Mouse (Mus musculus): ENCODE results near the gene Spock1. TPM values are rescaled to one million over a fixed set of nuclear protein-coding genes. Genes with fewer than 3 reads are reported as not detected.

The Spock1 gene
- polyA plus RNA-seq, 1 experiment from 2014 or later: not detected

DNA sequence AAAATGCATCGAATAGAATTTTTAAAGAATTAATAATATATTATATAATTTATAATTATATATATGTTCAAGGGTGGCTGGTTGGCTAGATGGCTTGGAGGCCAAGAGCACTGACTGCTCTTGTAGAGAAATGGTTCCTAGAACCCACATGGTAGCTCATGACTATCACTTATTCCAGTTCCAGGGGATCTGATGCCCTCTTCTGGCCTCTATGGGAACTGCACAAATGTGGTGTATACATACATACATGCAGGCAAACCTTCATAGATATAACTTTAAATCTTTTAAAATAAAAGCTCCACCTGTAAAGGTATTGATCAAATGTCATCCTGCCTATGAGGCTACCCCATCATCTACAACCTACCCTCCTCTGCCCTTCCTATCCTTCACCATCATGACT, 493.4 kb downstream of the Spock1 start:
- H3K79me2 ChIP-seq (ENCODE audit: inconsistent target): no peaks in the 10 kb centered on the region
- H3K4me3 ChIP-seq (ENCODE audit: inconsistent target): no peak overlapping the region
- WGBS (ENCODE audit: missing documents): 89% methylated on average over 1 of the region's 1 CpGs
- no peaks in the 10 kb centered on the region for H3K36me3 ChIP-seq (ENCODE audit: inconsistent target)
- H3K27ac ChIP-seq: no peak overlapping the region

DNA sequence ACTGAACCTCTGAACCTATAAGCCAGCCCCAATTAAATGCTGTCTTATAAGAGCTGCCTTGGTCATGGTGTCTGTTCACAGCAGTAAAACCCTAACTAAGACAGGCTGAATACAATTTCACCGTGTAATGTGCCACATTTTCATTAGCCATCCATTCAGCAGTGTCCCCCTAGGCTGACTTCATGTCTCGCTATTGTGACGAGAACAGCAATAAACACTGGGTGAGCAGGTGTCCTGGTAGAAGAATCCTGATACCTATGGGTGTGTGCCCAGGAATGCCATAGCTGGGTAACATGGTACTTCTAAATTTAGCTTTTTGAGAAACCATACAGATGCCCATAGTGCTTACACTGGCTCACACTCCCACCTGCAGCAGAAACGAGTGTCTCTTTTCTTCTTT, 500.5 kb downstream of the Spock1 start:
- Histone ChIP-seq H3K79me2 (ENCODE audit: inconsistent target) (no peaks in the 10 kb centered on the region), H3K36me3 (ENCODE audit: inconsistent target) (no peaks in the 10 kb centered on the region), H3K4me3 (ENCODE audit: inconsistent target) (no peak overlapping the region), H3K27ac (no peak overlapping the region)
- 92% methylated on average over 4 of the region's 4 CpGs for WGBS (ENCODE audit: missing documents)

DNA sequence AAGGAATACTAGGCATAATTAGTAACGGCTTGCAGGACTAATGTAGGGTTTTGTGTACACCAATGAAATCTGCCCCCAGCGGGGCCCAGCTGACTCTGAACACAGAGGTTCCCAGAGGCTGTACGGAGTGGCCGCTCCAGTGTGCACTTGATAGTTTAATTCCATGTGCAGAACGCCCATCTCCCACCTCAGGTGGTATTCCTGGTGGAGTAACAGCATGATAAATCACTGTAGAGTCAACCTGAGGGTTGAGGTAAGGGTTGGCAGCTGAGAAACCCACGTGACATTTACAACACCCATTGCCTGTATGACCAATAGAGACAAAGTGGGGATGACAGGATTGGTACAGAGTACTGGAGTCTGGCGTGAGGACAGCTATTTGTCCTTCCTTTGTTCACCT, 505.7 kb downstream of the Spock1 start:
- no peak overlapping the region for H3K4me3 ChIP-seq (ENCODE audit: inconsistent target)
- no peaks in the 10 kb centered on the region for H3K36me3 ChIP-seq (ENCODE audit: inconsistent target)
- WGBS (ENCODE audit: missing documents): 84% methylated on average over 7 of the region's 7 CpGs
- no peak overlapping the region for H3K27ac ChIP-seq
- H3K79me2 ChIP-seq (ENCODE audit: inconsistent target): no peaks in the 10 kb centered on the region

DNA sequence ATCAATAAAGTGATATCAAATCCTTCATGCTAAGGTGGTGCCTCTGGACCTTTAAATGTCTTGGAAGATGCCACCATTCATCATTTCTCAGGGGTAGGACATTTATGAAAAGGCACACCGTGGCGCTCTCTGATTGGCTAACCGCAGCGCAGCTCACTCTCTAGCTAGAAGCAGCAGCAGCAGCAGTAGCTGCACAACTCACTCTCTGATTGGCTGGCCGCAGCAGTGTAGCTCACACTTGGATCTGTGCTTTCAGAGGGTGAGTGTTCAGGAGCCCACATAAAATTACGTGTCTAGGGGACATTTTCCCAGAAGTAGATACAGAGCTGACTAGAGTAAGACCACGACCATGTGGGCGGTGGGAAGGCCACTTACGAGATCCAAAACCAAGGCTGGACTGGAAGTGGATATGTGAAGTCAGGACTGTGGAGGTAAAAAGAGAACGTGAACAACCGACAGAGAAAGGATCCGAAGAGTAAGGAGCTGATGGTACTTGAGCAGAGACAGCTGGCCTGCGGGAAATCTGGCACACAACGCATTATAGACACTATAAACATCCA, 535.9 kb downstream of the Spock1 start:
- WGBS (ENCODE audit: missing documents): 93% methylated on average over 14 of the region's 14 CpGs
- Histone ChIP-seq H3K36me3 (ENCODE audit: inconsistent target) (no peaks in the 10 kb centered on the region), H3K79me2 (ENCODE audit: inconsistent target) (no peaks in the 10 kb centered on the region), H3K4me3 (ENCODE audit: inconsistent target) (no peak overlapping the region), H3K27ac (no peak overlapping the region)

Other genes with a start within 250 kb of the Spock1 start
- gene Klhl3, start 205.3 kb upstream of the Spock1 start, polyA plus RNA-seq (2018): 0.05 to 1.1 TPM (median 0.19 TPM) in 3 replicates
- gene Hnrnpa0, start 220.2 kb upstream of the Spock1 start, polyA plus RNA-seq (2018): 18.4 to 77.1 TPM (median 48.4 TPM) in 3 replicates
- gene Idnk, start 249.3 kb upstream of the Spock1 start, polyA plus RNA-seq (2018): 22.2 to 41.3 TPM (median 25.5 TPM) in 3 replicates